ENCODE assay signal across 8 mouse cellular contexts in the genomic region with DNA sequence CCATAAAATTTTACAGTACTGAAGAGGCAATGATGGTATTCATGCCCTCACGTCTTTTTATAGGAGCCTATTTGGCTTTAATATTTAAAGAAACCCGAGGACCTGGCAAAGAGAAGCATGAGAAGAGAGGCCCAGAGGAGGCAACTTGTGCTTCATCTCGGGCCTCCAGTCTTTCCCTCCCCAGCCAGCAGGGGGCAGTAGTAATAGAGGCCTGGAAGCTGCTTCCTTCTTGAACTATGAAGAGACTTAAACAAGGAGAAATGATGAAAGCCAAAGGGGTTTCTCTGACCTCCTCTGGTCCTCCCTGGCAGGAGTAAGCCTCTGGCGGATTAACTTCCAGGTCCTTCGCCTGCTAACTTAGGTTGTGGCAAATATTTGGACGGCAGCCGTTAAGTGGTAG.
A peak's percentile ranks its signal among the peaks of the same experiment; 100 is the strongest.
DNase-seq lines count a peak whose midpoint lies in the region; ATAC-seq and TF ChIP-seq lines count a peak whose summit lies in the region.

No protein-coding gene starts in this region.

- TF ChIP-seq POLR2A in embryonic fibroblast, embryonic 13.5 days (IDR thresholded peaks at IDR 0.05; ENCODE audit: low read depth, low read length) = no peak
- no peak for TF ChIP-seq POLR2A in limb, embryonic 14.5 days (IDR thresholded peaks at IDR 0.05; ENCODE audit: borderline replicate concordance, extremely low read depth, insufficient read depth, insufficient read length)

- peak; percentile 65 for DNase-seq in midbrain, embryonic 10.5 days (ENCODE audit: low spot score)
- DNase-seq in adrenal gland, postnatal 4 days (ENCODE audit: low spot score in 2 of 2) = peak; percentile 42 to 61
- peak; percentile 45 to 79 for DNase-seq in kidney, adult 8-10 months
- peak; percentile 85 for DNase-seq in limb, embryonic 14.5 days (ENCODE audit: low spot score)
- DNase-seq in retina, embryonic 14.5 days (ENCODE audit: low spot score) = peak; percentile 75
- DNase-seq in thymus, postnatal 4 days = peak; percentile 87

- no peak overlapping the region for H3K4me3 ChIP-seq in midbrain, embryonic 10.5 days
- no peak overlapping the region for H3K4me3 ChIP-seq in midbrain, embryonic 15.5 days
- H3K4me3 ChIP-seq in embryonic fibroblast, embryonic 13.5 days (ENCODE audit: insufficient read depth, low read length) = no peak overlapping the region
- no peak overlapping the region for H3K4me3 ChIP-seq in limb, embryonic 14.5 days (replicated peaks; ENCODE audit: low read length)

- H3K27me3 ChIP-seq in midbrain, embryonic 10.5 days (ENCODE audit: low read depth, poor library complexity, severe bottlenecking) = peaks cover 10% of the 10 kb centered on the region; the same call in 1 of the 2 replicates
- H3K27me3 ChIP-seq in midbrain, embryonic 15.5 days (replicated peaks) = no peaks in the 10 kb centered on the region
- H3K27me3 ChIP-seq in limb, embryonic 14.5 days (ENCODE audit: control insufficient read depth, insufficient read depth, low read length) = peaks cover 7% of the 10 kb centered on the region

- 52% methylated on average over 7 of the region's 7 CpGs for WGBS in midbrain, embryonic 10.5 days
- WGBS in midbrain, embryonic 15.5 days = 49% methylated on average over 7 of the region's 7 CpGs
- 42% methylated on average over 7 of the region's 7 CpGs for WGBS in limb, embryonic 14.5 days

- no peak overlapping the region for H3K27ac ChIP-seq in midbrain, embryonic 10.5 days (replicated peaks)
- no peak overlapping the region for H3K27ac ChIP-seq in midbrain, embryonic 15.5 days
- H3K27ac ChIP-seq in embryonic fibroblast, embryonic 13.5 days (ENCODE audit: insufficient read depth, low read length) = no peak overlapping the region
- H3K27ac ChIP-seq in limb, embryonic 14.5 days (replicated peaks; ENCODE audit: low read depth, low read length) = 0 out of 2 replicates have a peak overlapping the region, but pooled peaks have one; percentile 46

- no peak for ATAC-seq in midbrain, embryonic 15.5 days (replicated peaks)
- ATAC-seq in limb, embryonic 14.5 days (ENCODE audit: low FRiP score, low read depth) = peak; percentile 39; the same call in 1 of the 2 replicates

- TF ChIP-seq CTCF in embryonic fibroblast, embryonic 13.5 days (IDR thresholded peaks at IDR 0.05; ENCODE audit: borderline replicate concordance, insufficient read depth, low read length) = 0 out of 2 replicates have a peak, but pooled peaks have one; percentile 32

- H3K4me1 ChIP-seq in midbrain, embryonic 10.5 days = no peaks in the 10 kb centered on the region
- no peaks in the 10 kb centered on the region for H3K4me1 ChIP-seq in midbrain, embryonic 15.5 days
- H3K4me1 ChIP-seq in embryonic fibroblast, embryonic 13.5 days (ENCODE audit: control insufficient read depth, insufficient read depth, low read length) = peaks cover 9% of the 10 kb centered on the region
- 0 out of 2 replicates have a peak, but pooled peaks cover 8% of the 10 kb centered on the region for H3K4me1 ChIP-seq in limb, embryonic 14.5 days (ENCODE audit: control insufficient read depth, insufficient read depth, low read length)

- no peak overlapping the region for H3K4me2 ChIP-seq in midbrain, embryonic 15.5 days
- H3K4me2 ChIP-seq in limb, embryonic 14.5 days (replicated peaks; ENCODE audit: low read depth, low read length, severe bottlenecking) = no peak overlapping the region

- H3K9me3 ChIP-seq in midbrain, embryonic 10.5 days (replicated peaks) = no peaks in the 10 kb centered on the region
- H3K9me3 ChIP-seq in midbrain, embryonic 15.5 days = no peaks in the 10 kb centered on the region
- no peaks in the 10 kb centered on the region for H3K9me3 ChIP-seq in limb, embryonic 14.5 days (ENCODE audit: control insufficient read depth, low read length)

- H3K9ac ChIP-seq in midbrain, embryonic 15.5 days = no peak overlapping the region
- no peak overlapping the region for H3K9ac ChIP-seq in limb, embryonic 14.5 days (ENCODE audit: low read depth, low read length, severe bottlenecking)

- H3K36me3 ChIP-seq in midbrain, embryonic 10.5 days = no peaks in the 10 kb centered on the region
- H3K36me3 ChIP-seq in midbrain, embryonic 15.5 days (replicated peaks) = no peaks in the 10 kb centered on the region
- no peaks in the 10 kb centered on the region for H3K36me3 ChIP-seq in limb, embryonic 14.5 days (ENCODE audit: control insufficient read depth, insufficient read depth, low read length)
